Mouse (Mus musculus): ENCODE data around the gene Alas2. TPM values are rescaled to one million over a fixed set of nuclear protein-coding genes. Genes with fewer than 3 reads are reported as not detected.

Gene Alas2
- 10 to 100 TPM; 17.0 to 17.6 TPM for total RNA-seq (2021)
- long read RNA-seq, experiment 1, transcript Alas2-201 (11 exons, 2,037 nt), result major isoform, 14 of 19 reads
- long read RNA-seq, experiment 1, partial matches to known transcripts, result 2 of 19 reads
- long read RNA-seq, experiment 1, other reads (novel, unspliced or antisense), result 0 of 19 reads
- long read RNA-seq, experiment 2, transcript Alas2-201 (11 exons, 2,037 nt), result major isoform, 33 of 39 reads
- long read RNA-seq, experiment 2, partial matches to known transcripts, result 2 of 39 reads
- long read RNA-seq, experiment 2, other reads (novel, unspliced or antisense), result 0 of 39 reads

DNA sequence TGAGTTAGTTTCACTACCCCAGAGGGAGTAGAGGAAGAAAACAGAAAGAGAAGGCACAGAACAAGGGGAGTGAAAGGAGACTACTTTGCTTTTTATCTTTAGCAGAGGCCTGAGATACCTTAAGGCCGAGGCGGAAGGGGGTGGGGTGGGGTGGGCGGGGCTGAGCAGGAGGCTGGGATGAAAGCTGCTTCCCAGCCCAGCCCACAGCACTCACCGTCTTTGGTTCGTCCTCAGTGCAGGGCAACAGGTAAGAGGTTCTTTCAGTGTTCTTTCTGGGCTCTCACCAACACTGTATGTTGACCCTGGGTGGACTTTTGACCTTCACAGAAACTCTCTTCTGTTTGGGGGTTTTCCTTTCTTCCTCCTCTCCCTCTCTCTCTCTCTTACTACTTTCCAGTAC lies at the start of gene Alas2:
Gene Alas2 (plus strand): TSS at position 137 of the 400 bp plus-strand sequence.
- intact Hi-C loops (cut with DNase I; ENCODE audit: low total_unique reads), result no loop called here

DNA sequence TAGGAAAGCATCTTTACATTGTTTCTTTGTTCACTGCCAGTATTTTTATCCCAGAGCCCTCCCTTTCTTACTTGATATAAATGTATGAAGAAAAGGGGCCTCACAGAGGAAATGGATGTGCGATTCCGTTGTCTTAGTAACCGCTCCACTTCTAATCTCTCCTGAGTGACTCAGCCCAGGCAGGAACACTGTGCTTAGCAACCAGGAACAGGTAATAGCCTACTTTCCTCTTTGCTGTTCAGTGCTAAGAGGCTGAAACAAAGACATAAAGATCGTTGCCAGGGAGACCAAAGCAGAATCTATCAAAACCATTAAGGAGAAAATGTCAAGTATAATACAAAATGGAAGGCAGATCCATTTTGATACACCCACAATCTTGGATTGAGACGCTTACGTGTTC lies 38.5 kb upstream of the Alas2 start:
- DNase-seq, result no peak
- intact Hi-C loops (cut with DNase I; ENCODE audit: low total_unique reads), result no loop called here

More for the DNA sequence above, at the start of gene Alas2:
- DNase-seq, result no peak

DNA sequence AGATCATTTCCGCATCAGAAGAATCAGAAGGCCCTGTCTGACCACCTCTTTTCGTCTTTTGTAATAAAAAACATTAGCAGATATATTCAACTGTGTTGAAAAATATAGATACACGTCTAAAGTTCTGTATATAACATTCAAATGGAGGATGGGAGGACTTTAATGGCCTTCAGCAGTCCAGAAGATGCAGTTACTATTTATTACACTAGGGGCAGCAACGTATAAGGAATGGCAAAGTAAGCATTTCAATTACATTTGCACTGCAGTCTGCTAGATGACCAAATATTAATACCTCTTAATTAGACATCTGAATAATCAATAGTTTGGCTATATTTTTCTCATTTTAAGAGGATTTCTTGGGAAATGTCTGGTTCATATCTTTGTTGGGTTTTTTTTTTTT lies 36.5 kb upstream of the Alas2 start:
- no peak for DNase-seq
- intact Hi-C loops (cut with DNase I; ENCODE audit: low total_unique reads), result no loop called here

DNA sequence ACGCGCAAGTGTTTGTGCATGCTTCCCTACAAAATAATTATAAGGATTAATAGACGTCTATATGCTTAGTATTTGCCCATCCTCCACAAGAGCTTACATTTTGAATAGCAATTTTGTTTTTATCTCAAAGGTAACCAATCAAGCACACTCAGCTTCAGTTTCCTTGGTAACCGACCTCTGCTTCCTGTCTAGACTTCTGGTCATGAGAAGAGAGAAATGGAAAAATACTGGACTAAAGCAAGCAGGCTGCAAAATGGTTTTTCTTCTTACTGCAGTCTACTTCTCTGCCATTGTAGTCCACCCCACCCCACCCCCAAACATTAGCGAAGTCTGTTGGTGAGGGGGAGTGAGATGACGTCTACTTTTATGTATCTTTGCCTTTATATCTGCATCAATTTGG lies 35.9 kb upstream of the Alas2 start:
- DNase-seq, result no peak
- intact Hi-C loops (cut with DNase I; ENCODE audit: low total_unique reads), result no loop called here

DNA sequence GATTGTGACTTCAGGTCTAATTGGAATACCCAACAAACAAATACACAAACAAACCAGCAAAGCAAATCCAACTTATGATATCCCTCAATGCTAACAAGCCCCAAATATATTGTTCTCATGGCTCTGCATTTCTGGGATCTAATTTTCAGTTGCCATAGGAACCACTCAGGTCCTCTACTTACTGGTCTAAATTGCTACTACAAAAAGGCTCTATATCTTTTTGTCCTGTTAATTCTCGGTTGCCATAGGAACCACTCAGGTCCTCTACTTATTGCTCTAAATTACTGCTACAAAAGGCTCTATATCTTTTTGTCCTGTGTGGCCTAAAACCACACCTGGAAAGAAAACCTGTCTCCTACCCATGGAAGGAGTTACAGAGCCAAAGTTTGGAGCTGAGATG lies 33.0 kb upstream of the Alas2 start:
- no peak for DNase-seq
- intact Hi-C loops (cut with DNase I; ENCODE audit: low total_unique reads), result no loop called here

DNA sequence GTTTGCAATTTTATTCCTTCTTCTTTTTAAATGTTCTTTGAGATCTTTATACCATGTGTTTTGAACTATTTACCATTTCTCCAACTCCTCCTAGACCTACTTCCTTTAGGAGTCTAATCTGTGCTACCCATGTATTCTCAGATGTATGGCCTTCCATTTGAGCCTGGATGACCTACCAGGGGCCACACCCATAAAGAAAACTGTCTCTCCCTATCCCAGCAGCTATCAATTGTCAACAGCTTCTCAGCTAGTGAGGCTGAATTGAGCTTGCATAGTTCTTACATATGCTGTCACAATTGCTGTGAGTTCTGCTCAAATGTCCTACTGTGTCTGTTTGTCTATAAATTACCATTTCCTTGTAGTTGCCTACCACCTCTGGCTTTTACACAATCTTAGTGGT lies 31.2 kb upstream of the Alas2 start:
- intact Hi-C loops (cut with DNase I; ENCODE audit: low total_unique reads), result no loop called here
- no peak for DNase-seq

DNA sequence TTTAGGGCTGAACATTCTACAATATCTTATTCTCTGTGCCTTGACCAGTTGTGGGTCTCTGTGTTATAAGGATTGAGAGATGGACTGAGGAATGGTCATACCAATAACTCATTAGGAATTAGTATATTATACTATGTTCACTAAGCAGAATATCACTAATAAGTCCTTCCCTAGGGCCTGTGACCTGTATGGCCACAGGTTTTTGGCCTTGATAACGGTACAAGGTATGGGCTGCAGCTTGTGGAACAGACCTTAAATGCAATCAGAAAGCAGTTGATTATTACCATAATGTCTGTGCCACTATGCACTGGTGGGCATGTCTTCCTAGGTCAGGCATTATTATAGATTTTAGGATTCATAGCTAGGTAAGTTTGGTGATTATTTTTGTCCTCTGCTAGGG lies 30.7 kb upstream of the Alas2 start:
- intact Hi-C loops (cut with DNase I; ENCODE audit: low total_unique reads), result no loop called here
- DNase-seq, result no peak

DNA sequence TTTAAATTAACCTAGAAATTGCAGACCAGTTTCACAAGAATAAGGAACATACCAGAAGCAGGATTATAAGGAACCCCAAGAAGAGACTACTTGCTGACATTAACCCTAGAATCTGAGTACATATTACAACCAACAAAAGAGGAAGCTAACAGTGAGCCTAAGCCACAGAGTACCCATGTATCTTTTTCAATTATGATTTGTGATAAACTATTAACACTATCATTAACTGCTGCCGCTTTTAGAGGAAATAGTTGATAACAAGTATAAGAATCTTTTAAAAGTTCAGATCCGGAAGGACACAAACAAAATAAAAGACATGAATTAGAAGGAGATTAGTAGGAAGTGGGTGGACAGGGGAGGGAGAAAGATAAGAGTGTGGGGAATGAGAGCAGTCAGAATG lies 7.1 kb upstream of the Alas2 start:
- intact Hi-C loops (cut with DNase I; ENCODE audit: low total_unique reads), result no loop called here
- no peak for DNase-seq

DNA sequence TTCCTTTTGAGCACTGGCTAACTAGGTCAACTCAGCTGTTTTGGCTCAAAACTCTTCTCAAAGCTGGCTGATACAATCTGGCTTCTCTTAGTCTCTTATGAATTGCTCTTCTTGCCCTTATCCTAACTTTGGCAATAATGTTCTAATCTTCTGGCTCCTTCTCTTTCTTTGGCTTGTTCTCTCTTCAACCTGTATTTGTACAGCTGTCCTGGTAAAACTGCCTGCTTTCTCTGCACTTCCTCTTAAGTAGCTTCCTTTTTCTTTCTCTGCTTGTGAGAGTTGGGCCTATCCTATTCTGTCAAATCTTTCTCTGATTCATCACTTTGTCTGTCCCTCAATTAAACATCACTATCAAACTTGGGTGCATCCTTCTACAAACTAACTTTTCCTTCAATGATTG lies 5.5 kb upstream of the Alas2 start:
- intact Hi-C loops (cut with DNase I; ENCODE audit: low total_unique reads), result no loop called here

DNA sequence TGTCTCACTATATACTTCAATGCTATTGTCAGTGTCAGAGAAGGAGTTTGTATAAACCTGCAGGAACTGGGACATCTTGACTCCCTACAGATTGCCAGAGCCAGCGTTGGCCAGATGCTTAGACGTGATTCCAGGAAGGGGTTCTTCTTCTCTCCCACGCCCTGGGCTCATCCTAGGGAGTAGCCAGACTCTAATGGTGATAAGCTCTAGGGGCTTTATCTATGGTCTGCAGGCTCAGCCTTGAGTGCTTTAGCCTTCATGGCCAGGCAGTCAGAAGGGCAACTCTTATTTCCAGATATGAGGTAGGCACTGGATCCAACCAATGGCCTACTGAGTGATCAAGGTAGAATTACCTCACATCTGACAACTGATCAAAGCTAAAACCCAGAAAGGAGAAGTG lies 2.5 kb downstream of the Alas2 start:
- intact Hi-C loops (cut with DNase I; ENCODE audit: low total_unique reads), result no loop called here

More for the DNA sequence above, 5.5 kb upstream of the Alas2 start:
- DNase-seq, result no peak

DNA sequence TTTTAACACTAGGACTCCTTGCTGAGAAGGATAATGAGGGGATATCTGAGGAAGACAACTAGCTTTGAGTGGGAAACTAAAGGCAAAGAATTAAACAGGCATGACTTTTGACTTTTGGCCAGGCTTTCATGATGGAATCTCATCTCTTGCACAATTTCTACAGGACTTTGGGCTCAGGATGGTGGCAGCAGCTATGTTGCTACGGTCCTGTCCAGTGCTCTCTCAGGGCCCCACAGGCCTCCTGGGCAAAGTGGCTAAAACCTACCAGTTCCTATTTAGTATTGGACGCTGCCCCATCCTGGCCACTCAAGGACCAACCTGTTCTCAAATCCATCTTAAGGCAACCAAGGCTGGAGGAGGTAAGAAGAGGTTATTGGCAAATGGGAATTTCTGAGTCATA lies 4.8 kb downstream of the Alas2 start:
- DNase-seq, result no peak
- intact Hi-C loops (cut with DNase I; ENCODE audit: low total_unique reads), result no loop called here

More for the DNA sequence above, 2.5 kb downstream of the Alas2 start:
- no peak for DNase-seq

DNA sequence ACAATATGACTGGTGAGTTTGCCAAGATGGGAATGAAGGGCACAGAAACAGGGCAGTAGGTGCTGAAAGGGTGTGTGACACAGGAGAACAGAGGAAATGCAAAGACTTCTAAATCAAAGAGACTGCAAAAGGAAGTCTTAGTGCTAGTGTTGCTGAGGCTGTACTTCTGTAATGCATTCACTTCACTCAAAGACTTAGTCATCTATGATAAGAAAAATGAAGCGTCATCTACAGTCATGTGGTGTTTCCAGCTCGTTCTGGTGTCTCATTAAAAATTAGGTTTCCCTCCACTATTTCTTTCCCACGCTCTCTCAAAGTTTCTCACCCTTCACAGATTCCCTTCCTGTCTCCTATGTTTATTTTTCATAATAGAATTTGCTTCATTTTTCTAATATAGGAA lies 6.9 kb downstream of the Alas2 start:
- intact Hi-C loops (cut with DNase I; ENCODE audit: low total_unique reads), result no loop called here
- DNase-seq, result no peak

DNA sequence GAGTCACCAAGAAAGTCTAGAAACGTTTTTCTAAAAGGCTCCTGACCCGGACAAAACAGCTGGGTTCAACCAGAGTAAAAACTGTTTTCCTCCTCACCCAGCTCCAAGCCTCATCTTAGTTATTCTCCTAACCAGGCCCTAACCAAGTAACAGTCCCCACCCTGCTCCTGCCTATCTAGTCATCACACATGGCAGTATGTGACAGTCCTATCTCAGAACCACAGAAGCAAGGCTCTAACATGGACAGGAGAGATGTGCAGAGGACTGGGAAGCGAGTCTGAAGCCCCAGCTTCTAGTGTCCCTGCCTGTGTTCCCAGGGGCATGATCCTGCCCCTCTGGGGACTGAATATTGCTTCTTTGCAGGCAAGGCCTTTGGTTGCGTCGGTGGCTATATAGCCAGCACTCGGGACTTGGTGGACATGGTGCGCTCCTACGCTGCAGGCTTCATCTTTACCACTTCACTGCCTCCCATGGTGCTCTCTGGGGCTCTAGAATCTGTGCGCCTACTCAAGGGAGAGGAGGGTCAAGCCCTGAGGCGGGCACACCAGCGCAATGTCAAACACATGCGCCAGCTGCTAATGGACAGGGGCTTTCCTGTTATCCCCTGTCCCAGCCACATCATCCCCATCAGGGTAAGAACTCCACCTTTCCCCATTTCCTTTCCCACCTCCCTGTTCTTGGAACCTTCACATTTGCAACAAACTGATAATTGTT lies 17.6 kb downstream of the Alas2 start:
- intact Hi-C loops (cut with DNase I; ENCODE audit: low total_unique reads), result no loop called here
- no peak for DNase-seq

DNA sequence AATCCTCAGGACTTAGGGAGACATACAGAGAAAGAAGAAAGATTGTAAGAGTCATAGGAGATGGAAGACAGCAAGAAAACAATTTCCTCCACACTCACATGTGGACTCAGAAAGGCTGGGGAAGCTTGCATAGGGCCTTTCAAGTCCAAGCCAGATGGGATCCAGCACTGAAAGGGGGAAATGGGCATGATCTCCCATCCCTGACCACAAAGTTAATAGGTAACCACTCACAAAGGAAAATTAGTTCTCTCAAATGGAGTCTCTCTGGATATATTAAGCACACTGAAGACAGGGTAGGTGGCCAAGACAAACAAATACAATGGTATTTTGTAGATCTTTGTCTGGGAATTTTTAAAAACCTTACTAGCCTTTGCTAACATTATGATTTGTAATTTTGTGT lies 34.7 kb downstream of the Alas2 start:
- no peak for DNase-seq
- intact Hi-C loops (cut with DNase I; ENCODE audit: low total_unique reads), result no loop called here

DNA sequence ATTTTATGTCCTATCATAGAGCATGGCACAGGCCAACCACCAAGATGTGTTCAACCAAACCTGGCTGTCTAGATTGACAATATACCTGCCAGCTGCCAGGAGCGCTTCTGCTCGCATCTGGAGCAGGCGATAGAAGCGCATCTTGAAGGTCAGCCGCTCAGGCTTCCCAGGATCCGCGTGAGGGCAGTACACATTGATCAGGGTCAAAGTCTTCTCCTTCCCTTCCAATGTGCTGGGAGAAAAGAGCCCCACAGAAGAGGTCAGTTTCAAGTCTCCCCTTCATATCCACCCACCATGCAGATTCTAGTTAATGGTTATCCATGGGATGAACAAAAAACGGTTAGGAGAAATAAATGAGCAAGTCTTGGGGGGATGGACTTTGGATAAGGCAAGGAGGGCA lies 37.9 kb downstream of the Alas2 start:
- no peak for DNase-seq
- intact Hi-C loops (cut with DNase I; ENCODE audit: low total_unique reads), result no loop called here

DNA sequence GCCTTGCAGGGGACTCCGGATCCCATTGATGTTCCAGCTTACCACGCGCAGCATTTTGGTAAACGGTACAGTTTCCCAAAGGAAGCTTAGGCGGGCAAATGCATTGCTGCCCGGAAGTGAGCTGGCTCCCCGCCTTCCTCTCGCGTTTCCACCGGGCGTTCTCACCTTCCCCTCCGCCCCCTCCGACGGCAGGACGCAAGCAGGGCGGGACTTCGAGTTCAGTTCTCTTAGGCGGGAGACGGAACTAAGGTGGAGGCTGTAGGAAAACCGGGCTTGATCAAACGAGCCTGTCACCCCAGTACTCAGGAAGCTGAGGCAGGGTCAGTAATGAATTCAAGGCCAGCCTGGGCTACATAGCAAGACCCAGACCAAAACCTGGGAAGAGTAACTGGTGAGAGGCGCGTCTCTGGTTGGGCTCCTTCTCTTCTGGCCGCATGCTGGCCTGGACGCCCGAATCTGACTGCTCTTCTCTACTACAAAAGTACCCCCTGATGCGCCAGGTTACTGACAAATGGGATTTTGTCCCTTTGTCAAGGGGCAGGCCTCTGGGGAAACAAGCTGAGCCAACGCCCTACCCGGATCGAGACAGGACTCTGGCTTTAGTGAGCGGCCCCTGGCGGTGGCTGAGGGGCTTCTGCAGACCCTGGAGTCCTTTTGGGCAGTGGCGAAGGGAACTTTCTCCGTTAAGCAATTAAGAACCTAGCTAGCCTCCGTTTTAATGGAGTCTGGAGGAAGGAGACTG lies 41.0 kb downstream of the Alas2 start, which contains the start of gene Pfkfb1:
Gene Pfkfb1 (plus strand): TSS at position 207 of the 742 bp plus-strand sequence.
- DNase-seq, result peak; percentile 79
- intact Hi-C loops (cut with DNase I; ENCODE audit: low total_unique reads), result no loop called here

DNA sequence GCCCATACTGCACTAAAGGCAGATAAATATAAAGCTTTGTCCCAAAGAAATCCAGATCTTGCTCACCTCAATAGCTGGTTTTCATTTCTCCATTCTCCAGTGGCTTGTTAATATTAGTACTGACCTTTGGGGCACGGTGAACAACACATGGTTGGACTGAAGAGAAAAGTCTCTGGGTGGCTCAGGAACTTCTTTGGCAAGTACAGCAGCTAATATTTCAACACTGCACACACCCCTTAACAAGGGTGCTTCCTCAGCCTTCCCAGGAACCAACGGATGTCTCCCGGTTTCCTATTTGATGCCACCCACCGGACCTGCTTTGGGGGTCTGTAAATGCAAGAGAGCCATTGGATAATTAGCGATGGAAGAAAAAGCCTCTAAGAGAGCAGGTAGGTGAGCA lies 42.5 kb downstream of the Alas2 start, which contains the start of gene Apex2:
Gene Apex2 (minus strand): TSS at position 173 of the 400 bp plus-strand sequence.
- intact Hi-C loops (cut with DNase I; ENCODE audit: low total_unique reads), result no loop called here
- DNase-seq, result no peak

DNA sequence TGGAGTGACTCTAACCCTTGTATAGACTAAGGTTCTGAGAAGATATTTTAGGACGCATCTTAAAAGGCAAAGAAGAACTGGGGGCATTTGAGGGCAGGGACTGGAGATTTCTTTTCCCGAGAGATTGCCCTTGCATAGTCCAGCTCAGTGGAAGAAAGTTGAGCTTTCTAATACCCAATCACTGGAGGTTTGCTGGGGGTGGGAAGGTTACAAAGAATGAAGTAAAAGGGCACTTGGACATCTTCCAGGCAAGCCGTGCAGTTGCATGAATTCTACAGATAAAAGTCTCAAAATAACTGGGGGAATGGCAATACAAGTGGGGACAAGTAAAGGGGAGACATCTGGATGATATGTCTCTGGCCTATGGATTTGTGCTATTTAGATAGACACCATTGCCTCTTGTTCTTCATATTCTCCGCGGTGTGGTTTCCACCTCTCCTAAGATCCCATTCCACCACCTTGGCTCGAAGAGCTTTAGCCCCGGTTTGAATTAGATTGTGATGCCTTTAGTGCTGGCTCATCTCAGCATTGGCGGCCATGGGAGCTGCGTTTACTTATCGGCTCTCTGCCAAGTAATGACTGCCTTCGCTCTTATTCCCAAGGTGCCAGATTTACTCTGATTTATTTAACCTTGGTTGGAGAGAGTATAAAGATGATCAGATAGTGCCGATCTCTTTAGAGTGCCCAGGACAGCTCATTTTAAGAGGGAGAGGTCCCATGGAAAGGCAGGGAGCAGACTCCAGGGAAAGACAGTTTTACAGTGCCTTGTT lies 46.3 kb downstream of the Alas2 start:
- DNase-seq, result no peak
- intact Hi-C loops (cut with DNase I; ENCODE audit: low total_unique reads), result no loop called here

DNA sequence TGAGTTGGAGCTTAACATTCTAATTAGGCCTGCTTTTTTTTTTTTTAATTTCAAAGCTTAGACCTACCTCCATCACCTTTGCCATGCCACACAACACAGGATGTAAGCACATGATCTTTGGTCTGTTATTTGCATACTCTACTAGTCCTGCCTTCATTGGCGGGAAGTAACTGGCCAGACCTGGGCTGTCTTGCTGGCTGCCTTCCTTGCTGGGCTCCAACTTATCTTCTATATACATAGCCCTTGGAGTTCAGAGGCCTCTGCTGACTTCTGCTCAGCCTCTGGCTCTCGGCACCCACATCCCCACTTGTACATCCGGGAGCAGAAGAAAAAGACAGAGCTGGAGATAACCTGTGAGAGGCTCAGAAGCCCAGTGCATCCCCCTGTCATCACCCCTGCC lies 47.0 kb downstream of the Alas2 start:
- intact Hi-C loops (cut with DNase I; ENCODE audit: low total_unique reads), result no loop called here
- no peak for DNase-seq

Data from gastrocnemius, postnatal 14 days (tissue).